Mouse (Mus musculus): ENCODE data around the gene Adora2b.
"Not testable (repeated sequence)": the region's sequence is repeated elsewhere in the genome, so short reads cannot be mapped to it uniquely, and the experiment has no call there.

Gene Adora2b

GRCm38 (mm10) chr11:62265642-62266041 is 16.9 kb downstream of the Adora2b start:
- no peak for DNase-seq

GRCm38 (mm10) chr11:62266466-62267214 is 17.9 kb downstream of the Adora2b start:
- DNase-seq: no peak

- DNase-seq: no peak
Observed at GRCm38 (mm10) chr11:62268381-62268780, 19.6 kb downstream of the Adora2b start.

- DNase-seq: no peak
Observed at GRCm38 (mm10) chr11:62269097-62269496, 20.3 kb downstream of the Adora2b start.

- DNase-seq: no peak
Observed at GRCm38 (mm10) chr11:62270851-62271250, 22.1 kb downstream of the Adora2b start.

GRCm38 (mm10) chr11:62277086-62277485 is 28.3 kb downstream of the Adora2b start:
- DNase-seq: no peak

- DNase-seq: peak; percentile 82
Observed at GRCm38 (mm10) chr11:62278027-62278426, 29.2 kb downstream of the Adora2b start.

GRCm38 (mm10) chr11:62280675-62281600 is 32.2 kb downstream of the Adora2b start, which contains the start of the genes Zswim7 and Ttc19:
Gene Zswim7 (minus strand): TSS chr11:62281375.
Gene Ttc19 (plus strand): TSS chr11:62281473.
- DNase-seq: peak; percentile 94

GRCm38 (mm10) chr11:62281601-62281997 is 32.8 kb downstream of the Adora2b start:
- DNase-seq: peak; percentile 69

GRCm38 (mm10) chr11:62284020-62284419 is 35.2 kb downstream of the Adora2b start:
- not testable (repeated sequence) for DNase-seq

- no peak for DNase-seq
Observed at GRCm38 (mm10) chr11:62285020-62285419, 36.2 kb downstream of the Adora2b start.

GRCm38 (mm10) chr11:62287700-62288099 is 38.9 kb downstream of the Adora2b start:
- DNase-seq: no peak

- no peak for DNase-seq
Observed at GRCm38 (mm10) chr11:62294121-62294520, 45.3 kb downstream of the Adora2b start.

GRCm38 (mm10) chr11:62298883-62299282 is 50.1 kb downstream of the Adora2b start:
- no peak for DNase-seq

- no peak for DNase-seq
Observed at GRCm38 (mm10) chr11:62305866-62306265, 57.1 kb downstream of the Adora2b start.

- DNase-seq: no peak
Observed at GRCm38 (mm10) chr11:62309296-62309695, 60.5 kb downstream of the Adora2b start.

- no peak for DNase-seq
Observed at GRCm38 (mm10) chr11:62314984-62315383, 66.2 kb downstream of the Adora2b start.
